Mouse (Mus musculus) E14TG2a.4 (cell line): ENCODE results near the gene Rdm1.

ENCODE experiments used
- CTCF ChIP-seq: conservative IDR thresholded peaks from 2 replicates; pipeline ENCODE4 v1.5.1; 2014; ENCODE audit warnings: low read length
- POU5F1 ChIP-seq: IDR thresholded peaks from 2 replicates; pipeline ENCODE4 v1.6.1; 2014; ENCODE audit warnings: low read length, borderline replicate concordance

- TF ChIP-seq CTCF (no peak), POU5F1 (no peak)
Measured at GRCm38 (mm10) chr11:101582054-101583035, 44.6 kb upstream of the Rdm1 start, which contains the start of gene Tmem106a.
